Mouse (Mus musculus): ENCODE data around the gene Med13l. TPM values are rescaled to one million over a fixed set of nuclear protein-coding genes. Genes with fewer than 3 reads are reported as not detected.

The Med13l gene
- total RNA-seq, 2 experiments from 2014 or later: 27.4 to 42.0 TPM

DNA sequence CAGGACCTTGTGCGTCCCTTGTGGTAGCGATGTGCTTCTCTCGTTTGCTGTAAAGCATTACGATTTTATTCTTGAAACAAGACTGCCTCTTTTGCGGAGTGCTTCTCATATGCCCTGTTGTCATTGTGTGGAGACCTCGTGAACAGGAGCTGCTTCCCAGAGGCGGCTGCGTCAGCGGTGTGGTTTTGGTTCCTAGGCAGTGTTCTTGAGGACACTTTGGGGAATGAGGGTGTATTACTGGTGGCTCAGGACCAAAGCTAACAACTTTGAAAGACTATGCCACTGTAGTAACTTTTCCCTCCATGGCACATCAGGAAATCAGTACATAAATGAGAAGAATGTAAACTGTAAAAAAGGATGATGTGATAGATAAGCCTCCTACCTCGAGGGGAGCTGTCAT lies 157.0 kb downstream of the Med13l start:
- ATAC-seq (replicated peaks; ENCODE audit: poor library complexity, severe bottlenecking): no peak

DNA sequence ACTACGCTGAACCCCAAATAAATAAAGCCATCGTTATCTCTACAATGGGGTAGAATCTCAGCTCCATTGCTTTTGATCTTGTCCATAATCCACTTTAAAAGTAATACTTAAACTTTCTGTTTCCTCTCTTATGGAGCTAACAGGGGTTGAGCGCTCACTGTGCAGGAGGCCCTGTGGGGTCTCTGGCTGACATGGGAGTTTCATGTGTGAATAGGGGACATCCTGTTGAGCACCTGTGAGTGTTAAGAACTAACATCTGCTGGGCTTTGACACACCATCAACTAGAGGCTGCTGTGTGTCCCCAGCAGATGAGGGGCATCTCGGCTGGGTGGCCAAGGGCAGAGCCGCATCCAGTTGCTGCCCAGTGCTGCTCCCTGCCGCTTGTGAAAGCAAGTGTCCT lies 157.6 kb downstream of the Med13l start:
- ATAC-seq (replicated peaks; ENCODE audit: poor library complexity, severe bottlenecking): no peak

DNA sequence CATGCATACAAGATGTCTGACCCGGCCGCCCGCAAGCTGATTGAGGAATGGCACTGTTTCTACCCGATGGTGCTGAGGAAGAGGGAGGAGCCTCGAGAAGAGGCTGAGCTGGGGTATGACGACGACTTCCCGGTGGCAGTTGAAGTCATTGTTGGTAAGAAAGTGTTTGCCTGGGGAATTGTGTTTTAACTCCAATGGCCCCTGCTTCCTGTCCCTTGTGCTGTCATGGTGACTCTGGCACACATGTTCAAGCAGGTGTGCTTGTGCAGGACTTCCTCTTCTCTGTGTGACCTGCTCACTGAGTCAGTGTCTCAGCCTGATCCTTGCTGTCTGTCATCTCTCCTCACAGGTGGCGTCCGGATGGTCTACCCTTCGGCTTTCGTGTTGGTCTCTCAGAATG lies 160.9 kb downstream of the Med13l start:
- no peak for ATAC-seq (replicated peaks; ENCODE audit: poor library complexity, severe bottlenecking)

DNA sequence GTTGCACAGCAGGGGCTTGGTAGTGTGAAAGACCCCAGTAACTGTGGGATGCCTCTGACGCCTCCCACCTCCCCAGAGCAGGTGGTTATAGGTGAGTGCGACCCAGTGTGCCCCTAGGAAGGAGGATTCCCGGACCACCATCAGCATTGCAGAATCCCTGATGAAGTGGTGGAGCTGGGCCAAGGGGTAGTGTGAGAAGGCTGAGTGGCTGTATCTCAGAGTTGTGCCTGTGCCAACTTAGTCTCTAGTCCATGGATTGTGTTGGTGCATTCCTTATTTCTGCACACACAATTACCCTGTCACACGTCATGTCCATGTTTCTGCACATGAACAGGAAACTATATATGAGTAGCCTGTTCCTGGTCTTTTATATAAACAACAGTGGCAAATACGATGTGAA lies 161.4 kb downstream of the Med13l start:
- no peak for ATAC-seq (replicated peaks; ENCODE audit: poor library complexity, severe bottlenecking)

DNA sequence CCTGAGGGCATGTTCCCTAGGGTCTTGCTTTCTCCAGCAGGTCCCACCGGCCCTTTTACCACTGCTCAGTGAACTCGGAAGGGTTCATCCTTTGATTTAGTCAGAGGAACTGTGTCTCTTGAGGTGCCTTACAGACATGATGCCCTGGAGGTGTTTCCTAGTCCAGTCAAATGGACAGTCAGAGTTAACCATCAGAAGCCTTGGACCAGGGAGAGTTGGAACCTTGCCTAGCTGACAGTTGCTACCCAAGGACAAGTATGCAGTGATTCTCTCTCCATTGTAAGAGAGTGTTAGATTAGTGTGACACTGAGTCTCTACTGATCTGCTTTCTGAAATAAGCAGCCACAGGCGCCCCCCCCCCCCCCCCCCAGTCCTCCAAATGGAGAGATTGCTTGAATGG lies 162.0 kb downstream of the Med13l start:
- no peak for ATAC-seq (replicated peaks; ENCODE audit: poor library complexity, severe bottlenecking)

DNA sequence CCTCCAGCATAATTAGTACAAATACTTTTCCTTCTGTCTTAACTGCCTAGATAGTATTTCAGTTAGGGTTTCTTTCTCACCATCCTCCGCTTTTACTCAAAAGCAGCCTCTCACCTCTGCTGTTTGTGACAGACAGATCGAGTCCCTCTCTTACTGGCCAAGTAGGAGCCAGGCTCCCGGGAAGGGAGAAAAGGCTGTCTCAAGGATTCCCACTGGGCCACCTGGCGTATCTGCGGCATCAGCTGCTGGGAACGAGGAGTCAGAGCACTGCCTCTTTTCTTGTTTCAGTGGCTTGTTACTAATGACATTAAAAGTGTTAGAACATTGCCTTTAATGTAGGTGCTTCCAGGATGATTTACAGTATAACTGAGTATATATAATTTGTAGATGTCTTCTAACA lies 164.9 kb downstream of the Med13l start:
- ATAC-seq (replicated peaks; ENCODE audit: poor library complexity, severe bottlenecking): no peak

DNA sequence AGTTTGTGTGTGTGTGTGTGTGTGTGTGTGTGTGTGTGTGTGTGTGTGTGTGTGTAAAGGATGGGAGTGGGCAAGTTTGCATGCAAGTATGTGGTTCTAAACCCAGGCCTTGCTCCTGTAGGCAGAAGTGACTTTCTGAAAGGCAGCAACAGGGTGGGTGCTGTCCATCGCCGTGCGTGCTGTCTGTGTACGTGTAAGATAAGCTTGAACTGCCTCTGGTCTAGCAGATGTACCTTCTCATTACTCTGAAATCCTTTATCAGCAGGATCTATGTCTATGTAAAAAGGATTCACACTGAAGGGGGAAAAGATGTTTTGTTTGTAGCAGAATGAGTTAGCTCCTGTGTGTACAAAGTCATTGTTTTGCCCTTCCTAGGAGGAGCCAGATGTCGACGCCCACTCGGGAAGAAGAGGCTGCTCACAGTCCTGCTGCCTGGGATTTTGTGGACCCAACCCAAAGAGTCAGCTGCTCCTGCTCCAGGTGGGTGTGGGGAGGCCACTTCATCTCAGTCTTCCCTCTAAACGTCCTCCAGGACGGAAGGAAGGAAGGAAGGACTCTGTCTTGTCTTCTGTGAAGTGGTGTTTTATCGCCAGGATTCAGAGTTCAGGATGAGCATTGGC lies 165.5 kb downstream of the Med13l start:
- no peak for ATAC-seq (replicated peaks; ENCODE audit: poor library complexity, severe bottlenecking)

DNA sequence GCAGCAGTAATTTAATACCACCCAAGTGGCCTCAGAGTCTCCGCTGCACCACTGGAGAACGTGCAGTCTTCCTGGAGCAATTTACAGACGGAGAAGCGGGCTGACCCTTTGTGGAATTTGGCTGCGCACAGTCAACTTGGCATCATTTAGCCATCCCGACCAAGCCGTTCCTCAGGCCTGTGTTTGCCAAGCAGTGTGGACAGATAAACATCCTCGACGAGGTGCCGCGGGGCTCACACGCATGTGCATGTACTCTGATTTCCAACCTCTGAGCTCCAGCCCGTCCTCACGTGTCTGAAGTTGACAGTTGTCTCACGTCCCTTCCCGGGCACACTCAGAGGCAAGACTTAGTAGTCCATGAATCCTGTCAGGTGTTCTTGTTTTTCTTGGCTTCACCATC lies 166.9 kb downstream of the Med13l start:
- ATAC-seq (replicated peaks; ENCODE audit: poor library complexity, severe bottlenecking): no peak

DNA sequence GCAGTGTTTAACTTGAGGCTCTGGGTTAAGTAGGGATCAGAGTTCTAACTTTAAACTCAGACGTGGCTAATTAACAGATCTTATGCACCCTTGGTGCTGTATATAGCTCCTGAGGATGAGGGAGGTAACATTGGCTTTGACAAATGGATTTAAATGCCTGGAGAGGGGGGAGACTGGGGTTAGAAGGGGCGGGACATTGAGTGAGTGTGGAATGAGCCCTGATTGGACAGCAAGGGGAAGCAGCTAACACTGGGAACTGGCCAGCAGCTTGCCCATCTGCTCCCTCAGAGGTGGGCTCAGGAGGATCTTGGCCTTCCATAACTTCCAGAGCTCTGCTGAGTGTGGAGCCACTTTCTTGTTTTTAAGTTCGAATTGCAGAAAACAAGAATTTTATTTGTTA lies 171.7 kb downstream of the Med13l start:
- no peak for ATAC-seq (replicated peaks; ENCODE audit: poor library complexity, severe bottlenecking)

DNA sequence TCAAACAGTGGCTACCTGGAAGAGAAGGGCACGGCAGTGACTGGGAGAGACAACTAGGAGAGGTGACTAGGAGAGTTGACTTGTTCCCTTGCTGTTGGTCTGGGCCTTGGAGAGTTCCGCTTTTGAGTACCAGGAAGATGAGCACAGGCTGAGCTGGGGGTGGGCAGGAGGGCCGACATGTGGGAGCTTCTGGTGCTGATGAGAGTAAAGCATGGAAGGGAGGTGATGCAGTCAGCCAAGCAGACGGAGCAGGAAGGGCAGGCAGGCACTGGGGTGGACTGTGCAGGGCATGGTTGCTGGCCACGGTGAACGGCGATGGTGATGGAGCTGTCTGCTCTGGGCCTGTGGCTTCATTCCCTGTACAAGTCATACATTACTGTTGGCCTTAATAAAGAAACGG lies 172.2 kb downstream of the Med13l start:
- no peak for ATAC-seq (replicated peaks; ENCODE audit: poor library complexity, severe bottlenecking)

DNA sequence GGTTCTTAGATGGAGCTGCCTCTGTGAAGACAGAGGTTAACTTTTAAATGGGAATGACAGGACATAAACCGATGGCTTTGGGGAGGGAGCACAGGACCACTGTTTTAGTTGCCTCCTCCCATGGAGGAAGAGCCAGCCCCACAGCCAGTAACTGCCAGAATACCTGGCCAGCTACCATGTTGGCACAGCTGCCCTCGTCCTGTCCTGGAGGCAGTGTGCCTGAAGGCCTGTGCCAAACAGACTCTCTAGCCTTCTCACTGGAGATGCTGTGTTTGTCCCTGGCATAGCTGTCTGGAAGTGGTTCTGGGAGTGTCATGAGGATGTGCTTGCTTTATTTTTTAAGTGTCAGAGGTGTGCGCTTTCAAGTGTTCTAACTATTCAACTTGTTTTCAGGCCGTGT lies 173.1 kb downstream of the Med13l start:
- ATAC-seq (replicated peaks; ENCODE audit: poor library complexity, severe bottlenecking): no peak

DNA sequence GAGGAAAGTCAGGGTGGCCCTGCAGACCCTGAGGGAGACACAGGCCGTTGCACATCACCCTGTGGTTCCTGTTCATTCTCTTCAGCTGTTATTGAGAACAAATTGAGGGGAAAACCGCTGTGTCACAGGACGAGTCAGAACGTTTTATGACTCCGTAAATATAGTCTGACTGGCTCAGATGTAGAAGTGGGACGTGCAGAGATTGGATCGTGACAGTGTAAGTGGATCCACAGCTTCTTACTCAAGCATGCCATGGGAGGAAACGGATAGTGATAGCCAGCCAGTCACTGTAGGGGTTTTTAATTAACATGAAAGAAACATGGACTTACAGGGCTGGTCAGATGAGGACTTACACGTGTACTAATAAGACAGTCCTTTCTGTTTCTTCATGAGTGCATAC lies 174.0 kb downstream of the Med13l start:
- ATAC-seq (replicated peaks; ENCODE audit: poor library complexity, severe bottlenecking): no peak

DNA sequence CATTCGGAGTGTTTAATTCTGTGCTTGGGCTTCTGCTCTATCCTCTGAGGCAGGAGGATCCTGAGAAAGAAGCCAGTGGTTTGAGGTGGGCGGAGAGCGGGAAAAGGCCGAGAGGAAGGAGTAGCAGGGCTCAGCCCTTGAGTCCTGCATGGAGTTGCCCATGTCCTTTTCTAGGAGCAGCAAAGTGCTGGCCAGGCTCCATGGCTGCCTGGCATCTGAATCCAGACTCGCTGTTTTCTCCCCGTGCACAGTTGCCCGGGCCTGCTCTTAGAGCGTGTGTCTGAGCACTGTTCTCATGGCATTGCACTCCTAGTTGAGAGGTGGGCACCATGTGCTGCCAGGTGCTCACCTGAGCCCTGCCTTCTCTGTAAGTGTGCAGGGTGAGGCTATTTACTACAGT lies 175.3 kb downstream of the Med13l start:
- no peak for ATAC-seq (replicated peaks; ENCODE audit: poor library complexity, severe bottlenecking)

DNA sequence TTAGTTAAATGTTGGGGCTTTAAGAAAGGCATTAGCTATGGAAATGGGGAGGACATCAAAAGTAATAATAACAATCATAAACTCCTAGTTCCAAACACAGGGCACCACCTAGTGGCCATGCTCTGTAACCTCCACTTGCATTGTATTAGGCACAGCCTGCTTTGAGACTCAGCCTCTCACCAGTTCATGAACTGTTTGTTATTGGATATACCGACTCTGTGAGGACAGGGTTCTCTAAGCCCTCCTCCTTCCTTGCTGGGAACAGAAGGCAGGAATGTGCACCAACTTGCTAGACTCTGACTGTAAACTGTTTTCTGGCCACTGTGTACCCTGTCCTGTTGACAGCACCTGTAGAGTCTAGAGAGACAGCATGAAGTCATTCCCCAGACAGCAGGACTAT lies 177.1 kb downstream of the Med13l start:
- no peak; the same call in 1 of the 2 replicates for ATAC-seq (replicated peaks; ENCODE audit: poor library complexity, severe bottlenecking)

DNA sequence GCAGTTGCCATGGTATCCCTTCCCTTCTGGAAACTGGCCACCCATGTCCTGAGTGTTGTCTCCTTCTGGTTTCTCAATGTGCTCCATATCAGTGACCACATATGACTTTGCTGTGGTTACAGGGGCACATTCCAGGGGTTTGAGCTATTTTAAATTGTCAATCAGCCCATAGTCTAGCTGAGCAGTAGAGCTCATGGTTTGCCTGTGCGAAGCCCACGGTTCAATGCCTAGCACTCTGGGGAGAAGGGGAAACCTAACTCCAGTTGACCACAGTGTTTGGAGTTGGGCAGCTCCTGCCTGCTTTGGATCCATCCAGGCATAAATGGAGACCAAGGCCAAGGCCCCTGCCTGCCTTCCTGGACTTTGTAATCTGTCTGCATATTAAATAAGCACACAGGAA lies 182.6 kb downstream of the Med13l start:
- no peak for ATAC-seq (replicated peaks; ENCODE audit: poor library complexity, severe bottlenecking)

DNA sequence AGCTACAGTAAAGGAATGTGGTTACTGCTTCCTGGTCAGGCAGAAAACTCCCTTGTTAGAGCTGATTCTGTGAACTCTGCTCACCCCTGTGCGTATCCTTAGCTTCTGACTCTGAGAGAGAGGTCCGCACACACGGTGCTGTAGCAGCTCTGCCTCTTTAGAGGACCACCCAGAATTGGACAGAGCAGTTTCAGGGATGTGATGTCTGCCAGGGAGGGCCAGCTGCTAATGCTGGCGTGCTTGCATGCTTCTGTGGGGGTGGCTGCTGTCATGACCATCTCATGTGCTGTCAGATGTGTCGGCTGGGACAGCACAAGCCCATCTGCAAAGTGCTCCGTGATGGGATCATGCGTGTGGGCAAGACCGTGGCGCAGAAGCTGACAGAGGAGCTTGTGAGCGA lies 186.5 kb downstream of the Med13l start:
- no peak for ATAC-seq (replicated peaks; ENCODE audit: poor library complexity, severe bottlenecking)

DNA sequence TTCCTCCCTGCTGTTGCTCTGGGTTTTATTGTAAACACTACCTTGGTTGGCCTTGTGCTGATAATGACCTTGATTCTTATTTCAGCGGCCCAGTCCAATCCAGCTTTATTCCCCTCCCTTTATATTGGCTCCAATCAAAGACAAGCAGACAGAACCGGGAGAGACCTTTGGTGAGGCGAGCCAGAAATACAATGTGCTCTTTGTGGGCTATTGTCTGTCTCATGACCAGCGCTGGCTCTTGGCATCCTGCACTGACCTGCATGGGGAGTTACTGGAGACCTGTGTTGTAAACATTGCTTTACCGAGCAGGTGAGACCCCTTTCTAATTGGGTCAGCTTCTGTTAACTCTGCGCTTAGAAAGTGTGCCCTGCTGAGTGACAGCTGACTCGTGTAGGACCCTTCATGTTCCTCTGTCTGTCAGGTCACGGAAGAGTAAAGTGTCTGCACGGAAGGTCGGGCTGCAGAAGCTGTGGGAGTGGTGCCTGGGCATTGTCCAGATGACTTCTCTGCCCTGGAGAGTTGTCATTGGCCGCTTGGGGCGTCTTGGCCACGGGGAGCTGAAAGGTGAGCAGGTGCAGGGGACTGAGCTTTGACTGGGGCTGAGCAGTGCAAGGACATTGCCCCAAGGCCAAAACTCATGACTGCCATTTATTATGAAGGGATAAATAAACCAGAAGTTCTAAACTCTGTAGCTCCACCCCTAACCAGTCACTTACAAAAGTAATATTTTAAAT lies 191.1 kb downstream of the Med13l start:
- no peak for ATAC-seq (replicated peaks; ENCODE audit: poor library complexity, severe bottlenecking)

DNA sequence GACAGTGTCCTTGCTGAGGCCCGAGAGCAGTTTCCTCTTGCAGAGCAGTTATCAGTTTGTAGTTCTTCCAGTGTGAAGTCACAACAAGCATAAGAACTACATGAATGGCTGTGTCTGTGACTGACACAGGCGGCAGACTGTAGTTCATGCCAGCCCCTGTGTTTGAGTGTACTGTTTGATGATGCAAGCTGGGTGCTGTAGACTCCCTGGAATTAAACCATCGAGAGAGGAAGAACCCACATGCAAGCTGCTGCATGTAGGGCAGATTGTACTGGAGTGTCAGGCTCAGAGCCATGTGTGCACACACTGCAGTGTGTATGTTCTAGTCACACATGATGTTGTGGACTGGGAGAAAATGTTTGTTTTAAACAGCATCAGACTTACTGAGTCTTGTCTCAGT lies 192.4 kb downstream of the Med13l start:
- no peak for ATAC-seq (replicated peaks; ENCODE audit: poor library complexity, severe bottlenecking)

DNA sequence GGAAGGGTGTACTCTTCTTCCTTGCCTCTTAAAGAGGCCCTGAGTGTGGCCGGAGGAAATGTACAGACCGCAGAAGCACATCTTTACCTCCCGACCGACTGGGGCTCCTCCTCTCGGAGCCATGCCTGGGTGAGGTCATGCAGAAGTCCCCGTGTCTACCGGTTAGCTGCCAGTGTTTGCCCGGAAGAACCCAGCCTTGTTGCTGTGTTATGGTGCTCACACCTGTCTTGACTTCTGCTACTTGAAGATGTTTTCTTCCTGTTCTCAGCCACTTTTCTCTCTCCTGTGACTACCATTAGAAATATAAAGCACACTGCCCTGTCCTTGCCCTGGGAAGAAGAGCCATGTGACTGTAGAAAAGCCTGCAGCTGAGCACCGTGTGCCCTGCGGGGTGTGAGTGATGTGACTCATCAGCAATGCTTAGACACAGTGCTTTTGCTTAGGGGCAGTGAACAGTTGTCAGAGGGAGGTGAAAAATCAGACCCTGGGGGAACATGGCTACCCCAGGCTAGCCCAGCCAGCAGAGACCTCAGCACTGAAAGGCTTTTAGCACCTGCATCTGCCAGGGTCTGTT lies 193.1 kb downstream of the Med13l start:
- ATAC-seq (replicated peaks; ENCODE audit: poor library complexity, severe bottlenecking): no peak

DNA sequence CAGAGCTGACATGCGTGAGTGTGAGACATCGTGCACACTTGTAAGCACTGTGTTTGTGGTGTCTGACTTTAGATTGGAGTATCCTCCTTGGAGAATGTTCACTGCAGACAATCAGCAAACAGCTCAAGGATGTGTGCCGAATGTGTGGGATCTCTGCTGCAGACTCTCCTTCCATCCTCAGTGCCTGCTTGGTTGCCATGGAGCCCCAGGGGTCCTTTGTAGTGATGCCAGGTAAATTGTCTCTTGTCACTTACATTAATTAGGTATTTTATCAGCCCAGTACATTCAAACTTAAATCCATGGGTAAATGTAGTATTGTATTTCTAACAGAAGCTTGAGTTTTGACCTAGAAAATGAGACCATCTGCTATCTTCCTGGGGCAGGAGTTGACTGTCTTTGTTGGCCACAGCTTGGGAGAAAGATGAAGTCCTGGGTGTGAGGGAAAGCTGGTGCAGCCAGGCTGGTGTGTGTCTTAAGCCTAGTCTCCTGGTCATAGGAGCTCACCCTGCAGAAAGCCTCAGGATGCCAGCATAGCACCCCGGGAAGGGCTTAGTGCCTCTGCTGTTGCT lies 193.8 kb downstream of the Med13l start:
- no peak for ATAC-seq (replicated peaks; ENCODE audit: poor library complexity, severe bottlenecking)

DNA sequence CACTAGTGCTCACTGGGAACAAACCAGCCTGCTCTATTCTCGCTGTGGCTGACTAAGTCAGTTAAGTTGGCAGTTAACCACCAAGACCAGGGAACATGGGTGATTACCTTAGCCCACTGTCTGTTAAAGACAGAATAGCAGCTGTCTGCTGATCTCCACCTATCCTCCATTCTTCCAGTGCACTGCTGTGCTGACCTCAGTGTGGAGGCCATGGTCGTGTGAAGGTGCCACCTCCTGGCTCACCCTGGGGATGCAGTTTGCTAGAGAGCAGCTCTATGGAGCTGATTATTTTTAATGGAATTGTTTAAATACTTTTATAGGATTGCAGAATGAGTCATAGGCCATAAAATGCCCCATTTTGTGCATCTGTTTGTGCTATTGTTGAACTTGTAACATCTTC lies 195.6 kb downstream of the Med13l start:
- ATAC-seq (replicated peaks; ENCODE audit: poor library complexity, severe bottlenecking): no peak

All from granulocyte monocyte progenitor cell, adult 5-6 weeks (primary cell).